Mouse (Mus musculus) cerebellum, postnatal 4 days (tissue): ENCODE data around the gene Preb.
A peak's percentile ranks its signal among the peaks of the same experiment; 100 is the strongest.

Experiments
- DNase-seq, 2 experiments: peaks; one replicate each; pipeline ENCODE4 v3.0.0; 2022; ENCODE audit warnings: low spot score in 2 of 2, mixed read lengths in 1 of 2

Gene Preb

GRCm38 (mm10) chr5:30959966-30960501 lies at the start of gene Preb:
Gene Preb (minus strand): TSS chr5:30960361.
- peak; percentile 97 to 99 for DNase-seq

- DNase-seq: peak; percentile 90 to 91
These were observed 44.0 kb upstream of the Preb start for GRCm38 (mm10) chr5:31004184-31004583.

GRCm38 (mm10) chr5:31001560-31001959 lies 41.4 kb upstream of the Preb start:
- no peak for DNase-seq

- no peak for DNase-seq
These were observed 40.8 kb upstream of the Preb start for GRCm38 (mm10) chr5:31000993-31001392.

- DNase-seq: no peak
These were observed 40.0 kb upstream of the Preb start for GRCm38 (mm10) chr5:31000122-31000521.

- DNase-seq: no peak
These were observed 39.2 kb upstream of the Preb start for GRCm38 (mm10) chr5:30999324-30999723.

- no peak for DNase-seq
These were observed 38.1 kb upstream of the Preb start for GRCm38 (mm10) chr5:30998306-30998705.

- DNase-seq: no peak
These were observed 34.9 kb upstream of the Preb start for GRCm38 (mm10) chr5:30994910-30995635.

- DNase-seq: no peak
These were observed 33.9 kb upstream of the Preb start for GRCm38 (mm10) chr5:30994074-30994473.

GRCm38 (mm10) chr5:30992980-30993676 lies 33.0 kb upstream of the Preb start:
- DNase-seq: no peak

GRCm38 (mm10) chr5:30982357-30982756 lies 22.2 kb upstream of the Preb start:
- no peak for DNase-seq

GRCm38 (mm10) chr5:30974870-30975656 lies 14.9 kb upstream of the Preb start:
- peak in 1 of 2 experiments; percentile 18 for DNase-seq

- no peak for DNase-seq
These were observed 9.3 kb upstream of the Preb start for GRCm38 (mm10) chr5:30969440-30969839.

- DNase-seq: no peak
These were observed 8.3 kb upstream of the Preb start, which contains the start of gene Tcf23 for GRCm38 (mm10) chr5:30968416-30968815. Gene Tcf23 (plus strand): TSS chr5:30968662.

- no peak for DNase-seq
These were observed 6.0 kb upstream of the Preb start for GRCm38 (mm10) chr5:30966189-30966588.

GRCm38 (mm10) chr5:30963916-30964315 lies 3.8 kb upstream of the Preb start:
- no peak for DNase-seq

- DNase-seq: no peak
These were observed 1.7 kb upstream of the Preb start for GRCm38 (mm10) chr5:30961545-30962505.

GRCm38 (mm10) chr5:30960814-30961213 lies 653 bp upstream of the Preb start:
- no peak for DNase-seq

- DNase-seq: no peak
These were observed 835 bp downstream of the Preb start for GRCm38 (mm10) chr5:30959198-30959854.

- no peak for DNase-seq
These were observed 2.3 kb downstream of the Preb start for GRCm38 (mm10) chr5:30957891-30958290.
